Mouse (Mus musculus) small intestine, adult 2 months (tissue): ENCODE results near the gene Pik3r5. TPM values are rescaled to one million over a fixed set of nuclear protein-coding genes. Genes with fewer than 3 reads are reported as not detected.
A peak's percentile ranks its signal among the peaks of the same experiment; 100 is the strongest.

Experiments
- H3K27ac ChIP-seq: fragments of 200-500 bp; 2 replicates; pipeline ENCODE4 v1.5.1; 2012; ENCODE audit warnings: low read depth, low read length, control low read depth, inconsistent platforms; ENCODE audit not compliant: insufficient read depth
- H3K27me3 ChIP-seq: fragments of 200-500 bp; 2 replicates; pipeline ENCODE4 v1.6.1; 2012; ENCODE audit warnings: mild to moderate bottlenecking, moderate library complexity, low read length, inconsistent platforms; ENCODE audit not compliant: control insufficient read depth, insufficient read depth
- H3K36me3 ChIP-seq: fragments of 200-500 bp; 2 replicates; pipeline ENCODE4 v1.6.1; 2012; ENCODE audit warnings: mild to moderate bottlenecking, low read length, control low read depth, inconsistent platforms; ENCODE audit not compliant: control insufficient read depth, insufficient read depth
- H3K4me1 ChIP-seq: fragments of 200-500 bp; 2 replicates; pipeline ENCODE4 v1.6.1; 2012; ENCODE audit warnings: low read length, inconsistent platforms, mixed read lengths; ENCODE audit not compliant: control insufficient read depth, insufficient read depth, insufficient read length
- H3K4me3 ChIP-seq: fragments of 200-500 bp; 2 replicates; pipeline ENCODE4 v1.5.1; 2012; ENCODE audit warnings: low read depth, mild to moderate bottlenecking, control low read depth, inconsistent platforms, low read length, moderate library complexity
- CTCF ChIP-seq: fragments of 200-500 bp; IDR thresholded peaks from 2 replicates; pipeline ENCODE4 v1.5.1; 2012; ENCODE audit warnings: low read depth, mild to moderate bottlenecking, control low read depth, inconsistent platforms, low read length, moderate library complexity, mixed read lengths; ENCODE audit not compliant: insufficient replicate concordance, insufficient read length; ENCODE audit errors: extremely low read depth
- POLR2A ChIP-seq: fragments of 200-500 bp; IDR thresholded peaks from 2 replicates; pipeline ENCODE4 v1.6.1; 2012; ENCODE audit warnings: low read depth, mild to moderate bottlenecking, control low read depth, inconsistent platforms, low read length, moderate library complexity
- WGBS: fragments of 180-500 bp; shearing (Covaris S2); methylation state at CpG from one replicate; pipeline ENCODE4 v1.1.7; 2018; 5-methylcytosine and 5-hydroxymethylcytosine counted together
- polyA plus RNA-seq: library from polyadenylated mRNA; depleted of rRNA; stranded (reverse); fragments of >200 nt; gene quantifications from 2 replicates; pipeline ENCODE4 v1.2.3, GENCODE M21; 2012; rRNA removed

The Pik3r5 gene
- polyA plus RNA-seq, result 4.3 and 8.9 TPM in 2 replicates

DNA sequence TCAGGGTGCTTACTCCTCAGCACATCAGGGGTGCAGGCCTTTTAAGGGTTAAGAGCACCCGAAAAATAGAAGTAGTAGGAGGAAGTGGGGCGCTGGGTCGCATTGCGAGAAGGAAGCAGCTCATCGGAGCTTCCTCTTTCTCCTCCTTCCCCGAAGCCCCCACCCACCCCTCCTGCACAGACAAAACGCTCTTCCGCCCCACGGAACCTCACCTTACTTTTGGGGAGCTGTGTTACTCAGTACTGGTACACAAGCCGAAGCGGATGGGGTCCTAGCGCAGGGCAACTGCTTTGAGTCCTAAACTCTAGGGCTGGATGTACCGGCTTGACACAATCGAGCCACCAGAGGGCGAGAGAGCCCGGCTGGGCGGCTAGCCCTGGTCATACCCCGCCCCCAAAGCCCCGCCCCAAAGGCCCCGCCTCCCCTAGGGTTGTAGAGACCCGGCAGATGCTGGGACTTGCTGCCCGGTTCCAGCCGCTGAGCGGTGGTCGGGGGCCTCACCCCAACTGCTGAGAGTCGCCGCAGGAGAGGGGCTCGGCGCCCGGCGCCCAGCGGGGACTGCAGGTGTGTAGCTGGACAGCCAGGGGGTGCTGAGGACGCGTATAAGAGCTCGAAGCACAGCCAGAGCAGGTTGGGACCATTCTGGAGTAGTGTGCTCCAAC lies at the start of gene Pik3r5:
Gene Pik3r5, plus strand, starts transcription at position 423 of the 662 bp plus-strand sequence.
- TF ChIP-seq POLR2A (no peak; the same call in 1 of the 2 replicates), CTCF (peak; percentile 81)
- no peaks in the 10 kb centered on the region for H3K36me3 ChIP-seq
- WGBS, result 5% methylated on average over 35 of the region's 35 CpGs
- H3K27ac ChIP-seq, result peak within 1 kb of the TSS; percentile 52
- peak within 1 kb of the TSS; percentile 65 for H3K4me3 ChIP-seq
- H3K4me1 ChIP-seq, result no peaks in the 10 kb centered on the region; the same call in 1 of the 2 replicates
- H3K27me3 ChIP-seq, result 0 out of 2 replicates have a peak, but pooled peaks cover 6% of the 10 kb centered on the region

DNA sequence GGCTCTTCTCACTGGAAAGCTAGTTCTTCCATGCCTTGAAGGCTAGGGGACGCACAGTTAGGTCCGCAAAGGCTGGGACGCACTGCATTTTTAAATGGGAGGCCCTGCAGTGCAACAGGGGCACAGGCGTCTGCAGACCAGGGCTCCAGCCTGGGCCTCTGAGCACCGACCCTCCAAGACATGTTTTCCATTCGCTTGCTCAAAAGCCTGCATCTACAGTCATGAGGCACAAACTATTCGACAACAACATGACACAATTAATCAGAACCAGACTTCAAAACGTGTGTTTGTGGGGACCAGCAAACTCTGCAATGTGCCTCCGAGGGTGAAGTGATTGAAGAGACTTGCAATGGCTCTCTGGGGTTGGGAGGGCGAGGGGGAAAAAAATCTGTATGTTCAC lies 48.4 kb upstream of the Pik3r5 start:
- 26% methylated on average over 10 of the region's 10 CpGs for WGBS
- Histone ChIP-seq H3K4me3 (0 out of 2 replicates have a peak overlapping the region, but pooled peaks have one; percentile 0), H3K36me3 (no peaks in the 10 kb centered on the region), H3K27me3 (peaks cover 34% of the 10 kb centered on the region), H3K27ac (no peak overlapping the region), H3K4me1 (peaks cover 11% of the 10 kb centered on the region)
- TF ChIP-seq POLR2A (no peak), CTCF (no peak)

DNA sequence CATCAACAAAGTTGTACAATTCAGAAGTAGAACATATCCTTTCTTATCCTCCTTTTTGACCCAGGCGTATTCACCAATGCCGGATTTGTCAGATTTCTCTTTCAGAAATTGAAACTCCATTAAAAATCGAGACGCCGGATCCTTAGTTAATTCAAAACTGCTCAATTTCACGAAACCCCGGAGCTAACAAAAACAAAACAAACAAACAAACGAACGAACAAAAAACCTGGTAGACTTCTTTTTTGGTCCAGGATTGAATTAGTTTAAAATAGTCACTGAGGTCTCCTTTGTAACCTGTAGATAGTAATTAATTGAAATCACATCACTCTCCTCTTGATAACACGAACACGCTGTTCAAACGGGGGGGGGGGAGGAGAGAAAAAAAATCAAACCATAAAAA lies 47.8 kb upstream of the Pik3r5 start:
- 15% methylated on average over 12 of the region's 12 CpGs for WGBS
- Histone ChIP-seq H3K4me1 (peaks cover 11% of the 10 kb centered on the region), H3K27ac (no peak overlapping the region), H3K27me3 (peaks cover 34% of the 10 kb centered on the region), H3K36me3 (no peaks in the 10 kb centered on the region), H3K4me3 (peak overlapping the region; percentile 59)
- TF ChIP-seq POLR2A (no peak), CTCF (no peak)

DNA sequence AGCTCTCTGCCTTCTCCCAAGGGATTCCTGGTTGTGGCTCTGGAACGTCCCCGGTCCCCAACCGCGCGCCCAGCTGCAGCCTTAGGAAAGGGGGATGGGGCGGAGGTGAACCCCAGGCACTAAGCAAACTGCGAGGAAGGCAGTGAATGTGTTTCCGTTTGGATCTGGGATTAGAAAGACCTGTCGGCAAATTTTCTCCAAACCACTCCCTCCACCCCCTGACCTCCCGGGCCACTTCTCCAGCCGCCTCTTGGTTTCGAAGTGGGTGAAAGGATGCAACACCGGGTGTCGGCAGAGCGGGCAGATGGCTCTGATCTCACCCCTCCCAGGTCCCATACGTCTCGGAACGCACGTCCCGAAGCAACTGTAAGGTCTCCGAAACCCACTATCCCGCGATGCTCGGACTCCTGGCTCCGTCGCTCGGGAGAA lies 47.3 kb upstream of the Pik3r5 start:
- H3K4me3 ChIP-seq, result peak overlapping the region; percentile 59
- TF ChIP-seq CTCF, result no peak
- no peak for TF ChIP-seq POLR2A
- no peaks in the 10 kb centered on the region for H3K36me3 ChIP-seq
- H3K27me3 ChIP-seq, result peaks cover 37% of the 10 kb centered on the region
- H3K4me1 ChIP-seq, result peaks cover 11% of the 10 kb centered on the region
- WGBS, result 4% methylated on average over 27 of the region's 27 CpGs
- peak overlapping the region; percentile 7; the same call in 1 of the 2 replicates for H3K27ac ChIP-seq

DNA sequence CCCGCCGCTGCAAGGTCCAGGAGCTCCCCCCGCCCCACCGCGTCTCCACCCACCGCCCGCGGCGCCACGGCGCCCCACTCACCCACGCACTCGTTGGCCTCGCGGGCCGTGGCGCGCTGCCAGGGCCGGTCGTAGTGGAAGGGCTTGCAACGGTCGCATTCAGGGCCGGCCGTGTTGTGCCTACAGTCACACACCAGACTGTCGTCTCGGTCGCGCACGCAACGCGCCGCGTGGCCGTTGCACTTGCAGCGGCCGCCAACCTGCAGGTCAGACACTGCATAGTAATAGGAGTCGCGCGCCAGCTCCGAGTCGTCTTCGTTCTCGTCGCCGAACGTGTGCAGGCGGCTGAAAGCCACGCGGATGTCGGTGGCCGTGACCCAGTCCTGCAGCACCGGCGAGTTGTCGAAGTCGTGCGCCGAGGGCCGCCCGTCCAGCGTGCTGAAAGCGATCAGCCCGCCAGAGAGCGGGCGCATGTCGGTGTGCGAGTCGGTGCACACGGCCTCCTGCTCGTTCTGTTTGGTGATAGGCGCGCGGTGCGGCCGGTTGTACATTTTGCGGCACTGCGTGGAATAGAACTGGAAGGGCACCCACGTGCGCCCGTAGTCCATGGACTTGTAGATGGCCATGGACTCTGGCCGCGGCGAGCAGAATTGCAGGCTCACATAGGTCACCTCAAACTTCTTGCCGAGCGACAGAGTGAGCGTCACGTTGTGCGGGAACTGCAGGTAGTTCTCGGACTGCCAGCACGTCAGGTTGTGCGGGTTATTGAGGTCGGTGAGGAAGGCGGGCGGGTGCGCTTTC lies 46.7 kb upstream of the Pik3r5 start:
- TF ChIP-seq POLR2A (no peak), CTCF (no peak)
- H3K27me3 ChIP-seq, result peaks cover 42% of the 10 kb centered on the region
- H3K27ac ChIP-seq, result no peak overlapping the region
- 1% methylated on average over 94 of the region's 94 CpGs for WGBS
- H3K4me3 ChIP-seq, result peak overlapping the region; percentile 59
- peaks cover 11% of the 10 kb centered on the region for H3K4me1 ChIP-seq
- no peaks in the 10 kb centered on the region for H3K36me3 ChIP-seq

DNA sequence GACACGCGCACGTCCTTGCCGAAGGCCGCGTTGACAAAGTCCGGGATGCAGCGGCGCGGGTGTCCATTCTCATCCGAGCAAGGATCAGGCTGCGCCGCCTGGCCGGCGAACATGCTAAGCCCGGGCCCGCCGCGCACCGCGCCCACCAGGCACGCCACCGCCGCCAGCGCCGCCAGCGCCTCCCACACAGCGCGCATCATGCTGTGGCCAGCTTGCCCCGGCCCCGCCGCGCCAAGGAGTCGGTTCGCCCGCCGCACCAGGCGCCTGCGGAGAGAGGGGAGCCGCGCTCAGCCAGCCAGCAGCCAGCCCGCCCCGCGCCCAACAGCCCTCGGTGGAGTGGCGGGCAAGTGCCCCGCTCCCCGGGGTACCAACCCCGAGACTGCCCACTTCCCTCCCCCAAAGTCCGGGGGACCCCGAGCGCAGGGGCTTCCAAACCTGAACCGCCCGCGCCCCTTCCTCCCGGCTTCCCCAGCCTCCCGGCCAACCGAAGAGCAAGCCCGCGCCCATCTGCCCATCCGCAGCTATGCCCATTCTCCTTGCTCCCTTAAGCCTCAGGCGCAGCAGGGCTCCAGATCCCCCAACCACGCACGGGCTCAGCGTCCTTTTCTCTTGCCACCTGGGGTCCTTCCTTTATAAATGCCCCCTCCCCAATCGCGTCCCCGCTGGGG lies 45.9 kb upstream of the Pik3r5 start:
- no peak overlapping the region; the same call in 1 of the 2 replicates for H3K27ac ChIP-seq
- no peaks in the 10 kb centered on the region for H3K36me3 ChIP-seq
- WGBS, result under 1% methylated on average over 67 of the region's 68 CpGs

More for the DNA sequence above, 45.9 kb upstream of the Pik3r5 start:
- peak overlapping the region; percentile 59 for H3K4me3 ChIP-seq
- H3K27me3 ChIP-seq, result peaks cover 49% of the 10 kb centered on the region
- TF ChIP-seq CTCF (no peak), POLR2A (no peak)
- H3K4me1 ChIP-seq, result peaks cover 11% of the 10 kb centered on the region
